Mouse (Mus musculus) E14TG2a.4 (cell line): ENCODE data around the gene Tmem269.

Experiments
- H3K27me3 ChIP-seq: 2 replicates; pipeline ENCODE4 v1.6.1; 2014; ENCODE audit warnings: low read length, control low read depth; ENCODE audit not compliant: insufficient read depth
- H3K36me3 ChIP-seq: 2 replicates; pipeline ENCODE4 v1.6.1; 2014; ENCODE audit warnings: low read length, control low read depth; ENCODE audit not compliant: insufficient read depth
- H3K4me1 ChIP-seq: replicated peaks from 2 replicates; pipeline ENCODE4 v1.6.1; 2014; ENCODE audit warnings: low read depth, low read length, control low read depth
- H3K4me3 ChIP-seq: replicated peaks from 2 replicates; pipeline ENCODE4 v1.5.1; 2014; ENCODE audit warnings: mild to moderate bottlenecking, low read length
- H3K9me3 ChIP-seq: 2 replicates; pipeline ENCODE4 v1.6.1; 2014; ENCODE audit warnings: low read length, control low read depth
- CTCF ChIP-seq: conservative IDR thresholded peaks from 2 replicates; pipeline ENCODE4 v1.5.1; 2014; ENCODE audit warnings: low read length
- NANOG ChIP-seq: IDR thresholded peaks from 2 replicates; pipeline ENCODE4 v1.6.1; 2014; ENCODE audit warnings: borderline replicate concordance, low read length, mixed read lengths
- POU5F1 ChIP-seq: IDR thresholded peaks from 2 replicates; pipeline ENCODE4 v1.6.1; 2014; ENCODE audit warnings: low read length, borderline replicate concordance

Gene Tmem269

DNA sequence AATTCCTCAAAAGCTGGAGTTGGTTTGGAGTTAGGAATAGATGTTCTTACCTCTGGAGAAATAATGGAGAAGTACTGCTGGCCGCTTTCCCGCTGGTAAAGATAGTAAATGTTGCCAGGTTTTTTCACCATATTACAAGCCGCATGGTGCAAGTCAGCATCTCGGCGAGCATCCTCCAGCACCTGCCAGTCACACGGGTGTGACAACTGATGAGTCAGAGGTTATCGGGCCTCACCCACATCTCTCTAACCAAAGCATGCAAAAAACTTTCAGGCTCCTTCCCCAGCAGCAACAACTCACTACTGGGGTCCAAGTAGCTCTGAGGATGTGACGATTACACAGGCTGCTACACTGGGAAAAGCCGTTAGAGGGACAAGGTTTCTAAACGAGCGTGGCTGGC, 8.7 kb upstream of the Tmem269 start:
- no peak overlapping the region for H3K4me3 ChIP-seq
- no peaks in the 10 kb centered on the region for H3K27me3 ChIP-seq
- TF ChIP-seq POU5F1 = no peak
- TF ChIP-seq NANOG = no peak
- no peak for TF ChIP-seq CTCF
- H3K36me3 ChIP-seq = peaks cover 73% of the 10 kb centered on the region
- H3K9me3 ChIP-seq = no peaks in the 10 kb centered on the region
- peaks cover 44% of the 10 kb centered on the region for H3K4me1 ChIP-seq

DNA sequence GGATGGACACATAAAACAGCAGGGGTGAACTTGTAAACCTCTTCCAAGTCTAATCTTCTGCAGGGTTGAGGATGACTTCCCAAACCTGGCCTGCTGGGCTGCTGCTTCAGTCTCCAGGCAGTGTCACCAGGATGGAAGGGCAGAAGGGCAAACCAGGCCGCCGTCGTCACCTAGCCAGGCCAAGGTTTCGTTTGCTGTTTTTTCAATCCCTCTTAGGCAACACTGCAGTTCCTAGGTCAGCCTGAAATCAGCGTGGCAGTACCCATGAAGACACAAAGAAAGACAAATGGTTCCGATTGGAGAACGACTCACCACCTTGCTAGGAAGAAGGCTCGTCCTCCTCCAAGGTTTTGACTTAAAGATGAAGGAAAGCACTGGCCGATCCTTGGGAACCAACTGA, 7.7 kb upstream of the Tmem269 start:
- Histone ChIP-seq H3K9me3 (no peaks in the 10 kb centered on the region), H3K4me1 (peaks cover 38% of the 10 kb centered on the region), H3K36me3 (peaks cover 71% of the 10 kb centered on the region), H3K4me3 (no peak overlapping the region), H3K27me3 (no peaks in the 10 kb centered on the region)
- TF ChIP-seq CTCF = no peak
- no peak for TF ChIP-seq NANOG
- TF ChIP-seq POU5F1 = no peak

DNA sequence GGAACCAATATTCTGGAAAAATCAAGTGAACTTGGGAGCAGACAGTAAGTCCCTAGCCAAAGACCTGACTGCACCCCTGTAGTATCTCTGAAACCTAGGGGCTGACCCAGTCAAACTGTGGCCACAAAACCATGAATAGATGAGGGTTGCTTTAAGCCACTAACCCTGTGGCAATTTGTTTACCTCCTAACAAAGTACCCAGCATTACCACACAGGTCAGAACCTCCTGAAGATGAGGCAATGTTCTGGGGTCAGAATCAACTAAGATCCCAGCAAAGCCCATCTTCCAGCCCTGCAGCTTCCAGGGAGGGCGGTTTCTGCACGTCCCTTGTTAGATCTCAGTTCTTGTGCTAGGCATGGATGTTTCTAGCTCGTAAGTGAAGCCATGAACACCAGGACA, 6.5 kb upstream of the Tmem269 start:
- Histone ChIP-seq H3K27me3 (no peaks in the 10 kb centered on the region), H3K9me3 (no peaks in the 10 kb centered on the region), H3K36me3 (peaks cover 60% of the 10 kb centered on the region), H3K4me1 (peaks cover 40% of the 10 kb centered on the region), H3K4me3 (no peak overlapping the region)
- TF ChIP-seq POU5F1 (no peak), NANOG (no peak), CTCF (no peak)

DNA sequence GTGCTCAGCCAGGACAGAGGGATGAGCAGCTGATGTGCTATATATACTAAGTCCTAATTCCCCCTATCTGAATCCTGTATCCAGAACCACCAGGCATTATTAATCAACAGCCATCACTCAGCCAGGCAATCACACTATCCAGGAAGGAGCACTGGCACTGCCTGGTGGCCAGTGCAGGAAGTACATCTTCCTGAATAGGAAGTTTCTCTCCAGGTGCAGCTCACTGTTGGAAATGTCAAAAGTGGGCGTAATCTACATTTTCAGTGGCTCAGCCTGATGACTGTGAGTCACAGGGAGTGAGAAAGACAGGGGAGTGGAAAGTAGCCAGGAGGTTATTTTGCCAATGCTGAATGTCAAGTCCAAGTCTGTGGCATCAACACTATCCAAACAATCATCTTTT, 5.7 kb upstream of the Tmem269 start:
- H3K4me3 ChIP-seq = no peak overlapping the region
- peaks cover 45% of the 10 kb centered on the region for H3K4me1 ChIP-seq
- TF ChIP-seq POU5F1 (no peak), NANOG (no peak), CTCF (peak; percentile 99)
- H3K36me3 ChIP-seq = peaks cover 56% of the 10 kb centered on the region
- no peaks in the 10 kb centered on the region for H3K9me3 ChIP-seq
- no peaks in the 10 kb centered on the region for H3K27me3 ChIP-seq

DNA sequence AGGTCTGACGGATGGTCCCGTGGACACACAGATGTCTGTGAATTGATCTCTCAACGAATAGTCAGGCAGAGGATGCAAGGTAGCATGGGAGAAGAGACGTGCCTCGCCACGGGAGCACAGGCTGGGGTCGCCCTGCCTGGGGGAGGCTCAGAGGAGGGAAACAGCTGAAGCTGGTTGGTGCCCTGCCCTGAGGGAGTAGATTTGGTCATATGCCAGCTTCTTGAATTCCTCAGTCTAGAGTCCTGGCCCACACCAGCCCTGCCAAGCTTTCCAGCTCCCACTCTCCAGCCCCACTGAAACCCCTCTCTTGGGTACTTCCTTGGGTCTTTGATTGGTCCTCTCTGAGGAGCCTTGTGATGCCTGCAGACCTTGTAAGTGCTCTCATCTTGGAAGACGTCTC, 1.4 kb downstream of the Tmem269 start:
- peaks cover 25% of the 10 kb centered on the region for H3K27me3 ChIP-seq
- no peaks in the 10 kb centered on the region for H3K36me3 ChIP-seq
- H3K4me3 ChIP-seq = no peak overlapping the region
- H3K9me3 ChIP-seq = no peaks in the 10 kb centered on the region
- peaks cover 19% of the 10 kb centered on the region for H3K4me1 ChIP-seq
- no peak for TF ChIP-seq CTCF
- TF ChIP-seq NANOG = no peak
- TF ChIP-seq POU5F1 = no peak

DNA sequence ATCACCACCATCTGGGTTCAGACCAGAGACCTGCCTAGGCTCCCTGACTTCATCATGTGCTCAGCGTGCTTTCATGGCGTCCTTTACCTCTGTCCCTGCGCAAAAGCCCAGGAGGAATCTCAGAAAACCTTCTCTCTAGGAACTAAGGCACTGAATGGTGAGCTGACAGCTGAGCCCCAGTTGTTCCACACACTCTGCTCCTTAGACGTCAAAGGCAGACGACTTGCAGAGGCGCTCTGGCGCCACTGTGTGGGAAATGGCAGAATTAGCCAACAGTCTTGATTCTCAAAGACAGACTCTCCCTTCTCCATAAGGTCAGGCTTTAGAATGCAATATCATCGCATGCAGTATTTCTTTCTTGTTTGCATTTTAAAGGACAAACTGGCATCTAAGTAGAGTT, 13.3 kb downstream of the Tmem269 start:
- Histone ChIP-seq H3K27me3 (peaks cover 6% of the 10 kb centered on the region; the same call in 1 of the 2 replicates), H3K36me3 (0 out of 2 replicates have a peak, but pooled peaks cover 10% of the 10 kb centered on the region), H3K4me1 (peaks cover 23% of the 10 kb centered on the region), H3K9me3 (no peaks in the 10 kb centered on the region), H3K4me3 (no peak overlapping the region)
- no peak for TF ChIP-seq POU5F1
- no peak for TF ChIP-seq NANOG
- peak; percentile 84 for TF ChIP-seq CTCF

DNA sequence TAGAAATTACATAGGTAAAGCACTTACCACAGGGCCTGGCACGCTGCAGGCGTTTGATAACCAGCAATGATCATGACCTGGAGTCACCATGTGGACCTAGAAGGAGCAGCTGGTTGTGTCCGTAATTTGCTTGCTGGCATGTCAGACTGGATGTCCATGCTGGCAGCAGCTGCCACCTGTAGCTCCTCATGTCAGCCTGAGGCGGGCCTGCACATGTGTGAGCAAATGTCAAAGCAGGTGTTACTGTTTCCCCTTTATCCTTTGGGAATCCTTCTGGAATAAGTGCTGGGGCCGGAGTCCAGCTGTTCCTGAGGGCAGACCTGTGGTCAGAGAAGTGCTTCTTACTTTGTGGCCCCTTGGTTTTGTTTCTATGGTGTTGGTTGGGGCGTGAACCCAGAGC, 19.9 kb downstream of the Tmem269 start:
- Histone ChIP-seq H3K36me3 (peaks cover 24% of the 10 kb centered on the region; the same call in 1 of the 2 replicates), H3K4me3 (no peak overlapping the region), H3K9me3 (no peaks in the 10 kb centered on the region), H3K4me1 (peaks cover 35% of the 10 kb centered on the region), H3K27me3 (peaks cover 4% of the 10 kb centered on the region; the same call in 1 of the 2 replicates)
- TF ChIP-seq CTCF (no peak), POU5F1 (no peak), NANOG (no peak)

DNA sequence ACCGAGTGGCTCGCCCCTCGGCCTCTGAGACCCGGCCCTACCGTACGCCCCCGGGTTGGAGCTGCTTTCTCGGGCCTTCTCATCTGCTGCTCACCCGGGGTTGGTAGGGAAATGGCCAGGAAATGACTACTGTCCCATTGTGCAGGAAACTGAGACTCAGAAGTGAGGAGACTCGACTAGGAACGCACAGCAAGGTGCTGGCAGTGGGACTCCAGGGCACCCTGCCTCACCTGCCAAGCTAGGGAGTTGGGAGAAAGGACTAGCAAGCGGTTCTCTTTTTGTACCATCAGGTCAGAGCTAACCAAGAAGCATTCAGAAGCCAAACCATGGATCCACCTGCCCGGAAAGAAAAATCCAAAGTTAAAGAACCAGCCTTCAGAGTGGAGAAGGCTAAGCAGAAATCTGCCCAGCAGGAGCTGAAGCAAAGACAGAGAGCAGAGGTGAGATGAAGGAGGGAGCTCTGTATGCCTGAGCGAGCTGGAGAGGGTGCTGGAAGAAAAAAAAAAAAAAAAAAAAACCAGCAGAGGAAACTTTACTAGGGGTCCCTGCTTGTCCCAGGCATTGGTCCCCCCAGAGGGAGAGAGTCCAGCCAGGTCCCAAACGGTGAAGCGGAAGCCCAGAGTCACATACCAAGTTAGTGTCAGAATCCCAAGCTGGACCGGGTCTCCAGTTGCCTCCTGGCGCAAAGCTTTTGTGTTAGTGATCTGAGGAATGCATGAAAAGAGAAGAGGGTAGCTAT, 22.3 kb downstream of the Tmem269 start:
- Histone ChIP-seq H3K9me3 (no peaks in the 10 kb centered on the region), H3K4me1 (peaks cover 19% of the 10 kb centered on the region), H3K36me3 (peaks cover 18% of the 10 kb centered on the region; the same call in 1 of the 2 replicates), H3K27me3 (0 out of 2 replicates have a peak, but pooled peaks cover 4% of the 10 kb centered on the region), H3K4me3 (peak overlapping the region; percentile 87)
- TF ChIP-seq NANOG = no peak
- no peak for TF ChIP-seq CTCF
- TF ChIP-seq POU5F1 = no peak

DNA sequence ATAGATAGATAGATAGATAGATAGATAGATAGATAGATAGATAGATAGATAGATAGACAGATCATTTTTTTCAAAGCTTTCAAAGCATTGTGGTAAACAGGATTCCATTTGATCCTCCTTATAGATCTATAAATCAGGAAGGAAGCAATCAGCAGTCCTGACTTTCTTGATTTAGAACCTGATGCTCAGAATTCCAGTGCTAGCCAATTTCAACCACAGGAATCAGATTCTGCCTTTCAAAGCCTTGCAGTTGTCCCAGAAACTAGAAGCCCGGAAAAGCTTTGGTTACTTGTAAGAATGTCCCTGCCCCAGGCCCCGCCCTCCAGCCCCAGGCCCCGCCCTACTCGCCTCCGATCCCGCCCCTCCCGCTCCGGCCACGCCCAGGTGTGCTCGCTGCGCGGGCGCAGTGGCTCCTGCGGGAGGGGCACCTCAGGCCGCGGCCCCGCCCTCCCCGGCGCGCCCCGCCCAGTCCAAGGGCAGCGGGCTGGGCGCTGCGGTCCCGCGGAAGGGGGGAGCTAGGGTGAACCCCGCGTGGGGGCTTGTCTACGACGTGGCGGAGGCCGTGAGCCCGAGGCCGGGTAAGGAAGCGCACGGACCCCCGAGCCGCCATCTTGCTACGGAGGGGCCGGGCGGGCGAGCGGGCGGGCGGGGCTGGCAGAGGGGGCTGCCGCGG, 23.0 kb downstream of the Tmem269 start, which contains the start of gene Svbp:
TSS of gene Svbp (plus strand) at position 398 of the 673 bp plus-strand sequence.
- Histone ChIP-seq H3K27me3 (0 out of 2 replicates have a peak, but pooled peaks cover 4% of the 10 kb centered on the region), H3K4me1 (peaks cover 19% of the 10 kb centered on the region), H3K9me3 (no peaks in the 10 kb centered on the region), H3K36me3 (peaks cover 14% of the 10 kb centered on the region; the same call in 1 of the 2 replicates), H3K4me3 (peak within 1 kb of the TSS; percentile 87)
- TF ChIP-seq CTCF (no peak), POU5F1 (no peak), NANOG (no peak)
